Mouse (Mus musculus) left cerebral cortex, adult 18-20 months (tissue): ENCODE results near the gene Mus81. TPM values are rescaled to one million over a fixed set of nuclear protein-coding genes. Genes with fewer than 3 reads are reported as not detected.

Source experiments
- DNase-seq, 2 experiments: peaks; one replicate each; pipeline ENCODE4 v3.0.0; 2021 to 2022; ENCODE audit warnings: low spot score in 2 of 2, mixed read lengths in 1 of 2
- total RNA-seq, 2 experiments: library from RNA; stranded (reverse); gene quantifications; 2 replicates each; pipeline ENCODE4 v1.2.3; 2021

Gene Mus81
- total RNA-seq, 2 experiments from 2014 or later: 28.0 to 33.9 TPM

GRCm38 (mm10) chr19:5472857-5473256, 15.3 kb downstream of the Mus81 start:
- no peak for DNase-seq

- no peak for DNase-seq
These were observed 16.4 kb downstream of the Mus81 start for GRCm38 (mm10) chr19:5471846-5472245.

GRCm38 (mm10) chr19:5468374-5468773, 19.8 kb downstream of the Mus81 start, which contains the start of gene Ctsw:
TSS of gene Ctsw (minus strand) at chr19:5468507.
- DNase-seq: no peak

GRCm38 (mm10) chr19:5466916-5467500, 21.2 kb downstream of the Mus81 start:
- DNase-seq: no peak

- no peak for DNase-seq
These were observed 23.2 kb downstream of the Mus81 start for GRCm38 (mm10) chr19:5465037-5465436.

- DNase-seq: peak in 1 of 2 experiments; percentile 59
These were observed 24.2 kb downstream of the Mus81 start for GRCm38 (mm10) chr19:5463791-5464562.

- DNase-seq: no peak
These were observed 25.0 kb downstream of the Mus81 start for GRCm38 (mm10) chr19:5463212-5463611.

- DNase-seq: no peak
These were observed 26.8 kb downstream of the Mus81 start for GRCm38 (mm10) chr19:5461411-5461810.

GRCm38 (mm10) chr19:5460465-5460911, 27.7 kb downstream of the Mus81 start, which contains the start of gene Fibp:
TSS of gene Fibp (plus strand) at chr19:5460615.
- DNase-seq: peak; percentile 81 to 88

- DNase-seq: no peak
These were observed 28.3 kb downstream of the Mus81 start for GRCm38 (mm10) chr19:5459896-5460295.

GRCm38 (mm10) chr19:5459019-5459418, 29.2 kb downstream of the Mus81 start:
- peak in 1 of 2 experiments; percentile 61 for DNase-seq

GRCm38 (mm10) chr19:5457746-5458442, 30.3 kb downstream of the Mus81 start, which contains the start of gene Ccdc85b:
TSS of gene Ccdc85b (minus strand) at chr19:5457894.
- DNase-seq: no peak

- DNase-seq: peak; percentile 93 to 97
These were observed 31.1 kb downstream of the Mus81 start for GRCm38 (mm10) chr19:5456922-5457745.

- DNase-seq: no peak
These were observed 31.8 kb downstream of the Mus81 start for GRCm38 (mm10) chr19:5456241-5456921.

- no peak for DNase-seq
These were observed 32.6 kb downstream of the Mus81 start for GRCm38 (mm10) chr19:5455568-5455967.

GRCm38 (mm10) chr19:5455037-5455436, 33.2 kb downstream of the Mus81 start:
- DNase-seq: no peak

- DNase-seq: no peak
These were observed 36.4 kb downstream of the Mus81 start for GRCm38 (mm10) chr19:5451766-5452165.

GRCm38 (mm10) chr19:5449673-5450072, 38.5 kb downstream of the Mus81 start:
- no peak for DNase-seq

- DNase-seq: no peak
These were observed 39.6 kb downstream of the Mus81 start for GRCm38 (mm10) chr19:5448354-5449150.
